Mouse (Mus musculus): ENCODE measurements around the gene Klf4. TPM values are rescaled to one million over a fixed set of nuclear protein-coding genes. Genes with fewer than 3 reads are reported as not detected.

Klf4 gene
- polyA plus RNA-seq, 1 experiment from 2014 or later = 7.3 TPM

GRCm38 (mm10) chr4:55489328-55489727 lies 42.9 kb downstream of the Klf4 start:
- H3K4me2 ChIP-seq (ENCODE audit: low read length) = no peak overlapping the region
- 65% methylated on average over 3 of the region's 3 CpGs for WGBS
- no peaks in the 10 kb centered on the region for H3K36me3 ChIP-seq (ENCODE audit: insufficient read depth, low read length)
- no peak overlapping the region for H3K4me3 ChIP-seq (replicated peaks; ENCODE audit: low read depth, low read length)
- no peak overlapping the region for H3K27ac ChIP-seq
- DNase-seq (ENCODE audit: low spot score) (no peak), ATAC-seq (replicated peaks; ENCODE audit: low FRiP score, low read depth) (no peak)
- TF ChIP-seq CTCF (IDR thresholded peaks at IDR 0.05; ENCODE audit: low read depth) = no peak
- H3K9me3 ChIP-seq (replicated peaks; ENCODE audit: low read length) = no peaks in the 10 kb centered on the region
- H3K27me3 ChIP-seq (ENCODE audit: insufficient read depth, low read length) = no peaks in the 10 kb centered on the region
- H3K4me1 ChIP-seq (replicated peaks; ENCODE audit: insufficient read depth, low read length) = no peaks in the 10 kb centered on the region
- no peak overlapping the region for H3K9ac ChIP-seq (ENCODE audit: low read depth, low read length)

DNA sequence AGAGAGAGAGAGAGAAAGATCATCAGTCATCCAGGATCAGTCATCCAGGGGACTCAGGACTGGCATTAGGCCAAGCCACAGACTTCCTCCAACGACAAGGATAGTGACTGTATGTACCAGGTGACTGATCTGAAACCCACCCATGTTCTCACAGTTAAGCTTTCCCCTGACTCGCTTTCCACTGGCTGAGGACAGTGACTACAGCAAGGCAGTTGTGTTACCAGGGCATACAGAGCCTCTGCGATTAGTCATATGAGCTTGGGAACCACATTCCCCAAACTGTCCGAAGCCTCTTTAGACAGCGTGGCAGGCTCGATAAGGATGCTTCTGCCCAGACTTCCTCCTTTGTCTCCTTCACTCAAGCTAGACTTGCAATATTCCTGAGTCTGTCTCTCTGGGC lies 43.7 kb downstream of the Klf4 start:
- Histone ChIP-seq H3K4me1 (replicated peaks; ENCODE audit: insufficient read depth, low read length) (no peaks in the 10 kb centered on the region), H3K36me3 (ENCODE audit: insufficient read depth, low read length) (no peaks in the 10 kb centered on the region), H3K4me2 (ENCODE audit: low read length) (no peak overlapping the region), H3K27me3 (ENCODE audit: insufficient read depth, low read length) (no peaks in the 10 kb centered on the region), H3K9me3 (replicated peaks; ENCODE audit: low read length) (no peaks in the 10 kb centered on the region), H3K27ac (no peak overlapping the region), H3K9ac (ENCODE audit: low read depth, low read length) (no peak overlapping the region), H3K4me3 (replicated peaks; ENCODE audit: low read depth, low read length) (no peak overlapping the region)
- 66% methylated on average over 6 of the region's 6 CpGs for whole genome bisulfite sequencing
- DNase-seq (ENCODE audit: low spot score) (no peak), ATAC-seq (replicated peaks; ENCODE audit: low FRiP score, low read depth) (no peak)
- TF ChIP-seq CTCF (IDR thresholded peaks at IDR 0.05; ENCODE audit: low read depth) = no peak

GRCm38 (mm10) chr4:55480322-55480767 lies 51.9 kb downstream of the Klf4 start:
- Histone ChIP-seq H3K4me3 (replicated peaks; ENCODE audit: low read depth, low read length) (0 out of 2 replicates have a peak overlapping the region, but pooled peaks have one; percentile 17), H3K27me3 (ENCODE audit: insufficient read depth, low read length) (no peaks in the 10 kb centered on the region), H3K4me1 (replicated peaks; ENCODE audit: insufficient read depth, low read length) (no peaks in the 10 kb centered on the region; the same call in 1 of the 2 replicates), H3K27ac (no peak overlapping the region), H3K9me3 (replicated peaks; ENCODE audit: low read length) (no peaks in the 10 kb centered on the region), H3K36me3 (ENCODE audit: insufficient read depth, low read length) (no peaks in the 10 kb centered on the region), H3K9ac (ENCODE audit: low read depth, low read length) (0 out of 2 replicates have a peak overlapping the region, but pooled peaks have one; percentile 35), H3K4me2 (ENCODE audit: low read length) (peak overlapping the region; percentile 51)
- DNase-seq (ENCODE audit: low spot score) (peak; percentile 59), ATAC-seq (replicated peaks; ENCODE audit: low FRiP score, low read depth) (peak; percentile 75)
- peak; percentile 88 for TF ChIP-seq CTCF (IDR thresholded peaks at IDR 0.05; ENCODE audit: low read depth)
- 18% methylated on average over 25 of the region's 25 CpGs for WGBS

- 41% methylated on average over 5 of the region's 5 CpGs for WGBS
- H3K27me3 ChIP-seq (ENCODE audit: insufficient read depth, low read length) = no peaks in the 10 kb centered on the region
- no peak overlapping the region for H3K4me2 ChIP-seq (ENCODE audit: low read length)
- no peaks in the 10 kb centered on the region; the same call in 1 of the 2 replicates for H3K4me1 ChIP-seq (replicated peaks; ENCODE audit: insufficient read depth, low read length)
- no peak overlapping the region for H3K4me3 ChIP-seq (replicated peaks; ENCODE audit: low read depth, low read length)
- DNase-seq (ENCODE audit: low spot score) (no peak), ATAC-seq (replicated peaks; ENCODE audit: low FRiP score, low read depth) (0 out of 2 replicates have a peak, but pooled peaks have one; percentile 23)
- H3K9me3 ChIP-seq (replicated peaks; ENCODE audit: low read length) = no peaks in the 10 kb centered on the region
- no peak overlapping the region for H3K27ac ChIP-seq
- H3K9ac ChIP-seq (ENCODE audit: low read depth, low read length) = no peak overlapping the region
- TF ChIP-seq CTCF (IDR thresholded peaks at IDR 0.05; ENCODE audit: low read depth) = no peak
- no peaks in the 10 kb centered on the region for H3K36me3 ChIP-seq (ENCODE audit: insufficient read depth, low read length)
Observed at GRCm38 (mm10) chr4:55478333-55478732, 53.9 kb downstream of the Klf4 start.

GRCm38 (mm10) chr4:55477933-55478332 lies 54.3 kb downstream of the Klf4 start:
- Histone ChIP-seq H3K4me3 (replicated peaks; ENCODE audit: low read depth, low read length) (no peak overlapping the region), H3K4me1 (replicated peaks; ENCODE audit: insufficient read depth, low read length) (no peaks in the 10 kb centered on the region; the same call in 1 of the 2 replicates), H3K27ac (no peak overlapping the region), H3K9me3 (replicated peaks; ENCODE audit: low read length) (no peaks in the 10 kb centered on the region), H3K9ac (ENCODE audit: low read depth, low read length) (no peak overlapping the region), H3K27me3 (ENCODE audit: insufficient read depth, low read length) (no peaks in the 10 kb centered on the region), H3K36me3 (ENCODE audit: insufficient read depth, low read length) (no peaks in the 10 kb centered on the region), H3K4me2 (ENCODE audit: low read length) (no peak overlapping the region)
- peak; percentile 43 for DNase-seq (ENCODE audit: low spot score)
- peak; percentile 60 for TF ChIP-seq CTCF (IDR thresholded peaks at IDR 0.05; ENCODE audit: low read depth)
- ATAC-seq (replicated peaks; ENCODE audit: low FRiP score, low read depth) = no peak
- 42% methylated on average over 4 of the region's 4 CpGs for WGBS

DNA sequence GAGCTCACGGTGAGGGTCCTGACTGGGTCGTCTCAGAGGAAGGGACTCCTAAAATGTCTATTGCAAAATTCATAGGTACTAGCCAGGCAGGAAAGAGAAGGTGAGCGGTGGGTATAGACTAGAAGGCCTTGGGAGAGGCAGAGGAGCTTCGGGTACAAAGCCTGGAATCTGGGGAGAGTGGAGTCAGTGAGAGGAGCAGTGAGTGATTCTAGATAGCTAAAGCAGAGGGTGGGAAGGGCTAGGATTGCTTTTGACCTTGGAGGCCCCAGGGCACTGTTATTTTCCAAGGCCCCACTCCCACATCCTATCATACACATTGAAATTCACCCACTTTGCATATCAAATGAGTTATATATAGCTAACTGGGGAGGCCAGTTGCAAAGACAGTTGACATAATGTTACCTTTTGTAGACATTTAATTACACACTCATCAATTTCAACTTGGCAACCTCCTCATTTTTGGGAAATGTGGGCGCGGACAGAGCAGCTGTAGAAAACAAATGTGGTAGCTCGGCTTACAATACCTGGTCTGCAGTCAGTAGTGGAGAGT lies 55.0 kb downstream of the Klf4 start:
- Histone ChIP-seq H3K36me3 (ENCODE audit: insufficient read depth, low read length) (no peaks in the 10 kb centered on the region), H3K4me1 (replicated peaks; ENCODE audit: insufficient read depth, low read length) (no peaks in the 10 kb centered on the region; the same call in 1 of the 2 replicates), H3K9me3 (replicated peaks; ENCODE audit: low read length) (no peaks in the 10 kb centered on the region), H3K27ac (no peak overlapping the region), H3K4me3 (replicated peaks; ENCODE audit: low read depth, low read length) (no peak overlapping the region), H3K4me2 (ENCODE audit: low read length) (no peak overlapping the region), H3K9ac (ENCODE audit: low read depth, low read length) (no peak overlapping the region), H3K27me3 (ENCODE audit: insufficient read depth, low read length) (no peaks in the 10 kb centered on the region)
- 78% methylated on average over 7 of the region's 7 CpGs for WGBS
- no peak for ATAC-seq (replicated peaks; ENCODE audit: low FRiP score, low read depth)
- no peak for DNase-seq (ENCODE audit: low spot score)
- TF ChIP-seq CTCF (IDR thresholded peaks at IDR 0.05; ENCODE audit: low read depth) = no peak

Other genes starting within 250 kb of the Klf4 start
- gene Rad23b, start 182.4 kb downstream of the Klf4 start, polyA plus RNA-seq (2015; fragmentation: Nextera tagmentation; extraction: Ambion mirVana) = 72.5 and 79.7 TPM in 2 replicates